Mouse (Mus musculus) midbrain, embryonic 15.5 days (tissue): ENCODE data around the gene Ldhc. TPM values are rescaled to one million over a fixed set of nuclear protein-coding genes. Genes with fewer than 3 reads are reported as not detected.
"Not testable (repeated sequence)": the region's sequence is repeated elsewhere in the genome, so short reads cannot be mapped to it uniquely, and the experiment has no call there.

ENCODE experiments used
- ATAC-seq: fragments of 200-750 bp; cut with Nextera tagmentation; replicated peaks from 2 replicates; pipeline ENCODE4 v1.8.0; 2017; ENCODE audit warnings: moderate TSS enrichment
- H3K27ac ChIP-seq: fragments of 300-500 bp; sonication (generic); 2 replicates; pipeline ENCODE4 v1.5.1; 2015; ENCODE audit warnings: mild to moderate bottlenecking, inconsistent platforms
- H3K27me3 ChIP-seq: fragments of 300-500 bp; sonication (generic); replicated peaks from 2 replicates; pipeline ENCODE4 v1.6.1; 2015; ENCODE audit warnings: inconsistent platforms
- H3K36me3 ChIP-seq: fragments of 300-500 bp; sonication (generic); replicated peaks from 2 replicates; pipeline ENCODE4 v1.6.1; 2015; ENCODE audit warnings: inconsistent platforms
- H3K4me1 ChIP-seq: fragments of 300-500 bp; sonication (generic); 2 replicates; pipeline ENCODE4 v1.6.1; 2015; ENCODE audit warnings: inconsistent platforms
- H3K4me2 ChIP-seq: fragments of 300-500 bp; sonication (generic); 2 replicates; pipeline ENCODE4 v1.6.1; 2015; ENCODE audit warnings: inconsistent platforms, mild to moderate bottlenecking, moderate library complexity
- H3K4me3 ChIP-seq: fragments of 300-500 bp; sonication (generic); 2 replicates; pipeline ENCODE4 v1.5.1; 2015; ENCODE audit warnings: mild to moderate bottlenecking, inconsistent platforms
- H3K9ac ChIP-seq: fragments of 300-500 bp; sonication (generic); 2 replicates; pipeline ENCODE4 v1.6.1; 2015; ENCODE audit warnings: mild to moderate bottlenecking, inconsistent platforms
- H3K9me3 ChIP-seq: fragments of 300-500 bp; sonication (generic); 2 replicates; pipeline ENCODE4 v1.6.1; 2016; ENCODE audit warnings: inconsistent platforms
- WGBS: fragments of 180-500 bp; shearing (Covaris S2); methylation state at CpG from one replicate; pipeline ENCODE4 v1.1.7; 2015; ENCODE audit warnings: mixed read lengths; 5-methylcytosine and 5-hydroxymethylcytosine counted together
- polyA plus RNA-seq: library from polyadenylated mRNA; unstranded; fragments of >200 nt; fragmentation: Nextera tagmentation; extraction: Ambion mirVana; gene quantifications from 2 replicates; pipeline ENCODE4 v1.2.1, GENCODE M21; 2015

The Ldhc gene
- polyA plus RNA-seq, 1 experiment from 2014 or later, result 0.15 TPM

- Histone ChIP-seq H3K27me3 (no peaks in the 10 kb centered on the region), H3K36me3 (0 out of 2 replicates have a peak, but pooled peaks cover 1% of the 10 kb centered on the region), H3K4me1 (no peaks in the 10 kb centered on the region), H3K27ac (no peak overlapping the region), H3K9ac (no peak overlapping the region), H3K4me2 (no peak overlapping the region), H3K4me3 (no peak overlapping the region), H3K9me3 (no peaks in the 10 kb centered on the region)
- ATAC-seq, result no peak
- 96% methylated on average over 5 of the region's 5 CpGs for WGBS
Measured at GRCm38 (mm10) chr7:46879851-46880250, 18.8 kb downstream of the Ldhc start.

GRCm38 (mm10) chr7:46880992-46881391 lies 20.0 kb downstream of the Ldhc start:
- Histone ChIP-seq H3K4me3 (no peak overlapping the region), H3K9me3 (no peaks in the 10 kb centered on the region), H3K36me3 (peaks cover 11% of the 10 kb centered on the region; the same call in 1 of the 2 replicates), H3K4me2 (no peak overlapping the region), H3K9ac (no peak overlapping the region), H3K27me3 (no peaks in the 10 kb centered on the region), H3K4me1 (no peaks in the 10 kb centered on the region), H3K27ac (no peak overlapping the region)
- 100% methylated on average over 2 of the region's 2 CpGs for WGBS
- ATAC-seq, result no peak

- WGBS, result 87% methylated on average over 8 of the region's 8 CpGs
- not testable (repeated sequence) for H3K27ac ChIP-seq, H3K27me3 ChIP-seq, H3K9ac ChIP-seq, H3K4me1 ChIP-seq, H3K4me3 ChIP-seq, ATAC-seq, H3K9me3 ChIP-seq, H3K4me2 ChIP-seq
- peaks cover 19% of the 10 kb centered on the region for H3K36me3 ChIP-seq
Measured at GRCm38 (mm10) chr7:46881941-46882340, 20.9 kb downstream of the Ldhc start.

DNA sequence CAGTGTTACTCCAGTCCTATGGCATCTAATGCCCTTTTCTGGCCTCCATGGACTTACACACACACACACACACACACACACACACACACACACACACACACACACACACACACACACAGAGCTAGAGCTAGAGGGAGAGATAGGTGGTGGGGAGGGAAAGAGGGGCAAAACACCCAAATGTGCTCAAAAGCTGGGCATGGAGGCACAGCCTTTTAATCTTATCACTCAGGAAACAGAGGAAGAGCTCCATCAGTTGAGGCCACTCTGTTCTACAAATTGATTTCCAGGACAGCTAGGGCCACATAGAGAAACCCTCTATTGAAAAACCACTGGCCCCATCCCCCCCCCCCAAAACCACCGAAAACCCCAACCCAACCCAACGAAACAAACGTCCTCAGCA lies 22.3 kb downstream of the Ldhc start:
- Histone ChIP-seq H3K27me3 (no peaks in the 10 kb centered on the region), H3K9ac (no peak overlapping the region), H3K4me2 (no peak overlapping the region), H3K4me3 (no peak overlapping the region), H3K27ac (no peak overlapping the region), H3K4me1 (no peaks in the 10 kb centered on the region), H3K9me3 (no peaks in the 10 kb centered on the region), H3K36me3 (peaks cover 29% of the 10 kb centered on the region)
- WGBS, result 81% methylated on average over 3 of the region's 3 CpGs
- no peak for ATAC-seq

GRCm38 (mm10) chr7:46895511-46895910 lies 34.5 kb downstream of the Ldhc start:
- H3K27me3 ChIP-seq, result no peaks in the 10 kb centered on the region
- no peak for ATAC-seq
- no peak overlapping the region for H3K27ac ChIP-seq
- H3K9me3 ChIP-seq, result no peaks in the 10 kb centered on the region
- peaks cover 58% of the 10 kb centered on the region for H3K36me3 ChIP-seq
- no peak overlapping the region for H3K4me3 ChIP-seq
- no peak overlapping the region for H3K9ac ChIP-seq
- no peaks in the 10 kb centered on the region for H3K4me1 ChIP-seq
- no peak overlapping the region for H3K4me2 ChIP-seq
- 95% methylated on average over 3 of the region's 3 CpGs for WGBS

DNA sequence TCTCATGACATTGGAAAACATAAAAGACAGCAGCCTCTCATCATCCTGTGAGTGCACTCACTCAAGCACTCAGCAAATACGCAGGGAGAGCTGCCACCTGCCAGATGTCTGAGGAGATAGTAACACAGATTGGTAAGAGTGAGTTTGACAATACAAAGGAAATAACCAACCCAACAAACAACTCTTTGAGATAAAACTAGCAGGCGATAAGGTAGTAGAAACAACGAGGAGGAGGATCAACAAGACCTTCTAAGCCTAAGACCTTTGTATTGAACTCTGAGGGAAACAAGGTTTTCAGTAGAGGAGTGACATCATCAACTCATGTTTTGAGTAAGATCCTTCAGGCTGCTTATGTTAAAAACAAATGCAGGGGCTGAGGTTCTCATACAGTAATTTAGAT lies 38.3 kb downstream of the Ldhc start:
- Histone ChIP-seq H3K4me1 (no peaks in the 10 kb centered on the region), H3K4me3 (no peak overlapping the region), H3K36me3 (peaks cover 53% of the 10 kb centered on the region), H3K4me2 (no peak overlapping the region), H3K27me3 (no peaks in the 10 kb centered on the region), H3K9ac (no peak overlapping the region), H3K27ac (no peak overlapping the region), H3K9me3 (no peaks in the 10 kb centered on the region)
- 96% methylated on average over 3 of the region's 3 CpGs for WGBS
- no peak for ATAC-seq

- Histone ChIP-seq H3K4me1 (peaks cover 4% of the 10 kb centered on the region; the same call in 1 of the 2 replicates), H3K4me2 (no peak overlapping the region), H3K36me3 (peaks cover 56% of the 10 kb centered on the region), H3K27me3 (no peaks in the 10 kb centered on the region), H3K4me3 (no peak overlapping the region), H3K9me3 (no peaks in the 10 kb centered on the region), H3K9ac (no peak overlapping the region), H3K27ac (no peak overlapping the region)
- ATAC-seq, result no peak
- 97% methylated on average over 3 of the region's 3 CpGs for WGBS
Measured at GRCm38 (mm10) chr7:46911250-46911649, 50.2 kb downstream of the Ldhc start.

DNA sequence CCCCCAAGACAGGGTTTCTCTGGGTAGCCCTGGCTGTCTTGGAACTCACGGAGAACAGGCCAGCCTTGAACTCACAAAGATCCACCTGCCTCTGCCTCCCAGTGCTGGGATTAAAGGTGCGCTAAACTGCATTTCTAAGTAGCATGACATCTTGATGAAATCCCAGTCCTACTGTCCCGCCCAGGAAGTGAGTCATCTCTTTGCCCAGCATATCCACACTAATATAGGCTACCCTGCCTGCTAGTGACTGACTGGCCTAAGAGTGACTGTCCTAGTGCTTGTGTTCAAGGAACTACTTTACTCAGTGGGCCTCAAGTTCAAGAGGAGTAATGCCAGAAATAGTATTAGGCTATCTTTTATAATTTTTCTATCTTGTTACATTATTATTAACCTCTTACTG lies 55.4 kb downstream of the Ldhc start:
- Histone ChIP-seq H3K9ac (no peak overlapping the region), H3K4me2 (no peak overlapping the region), H3K4me1 (peaks cover 30% of the 10 kb centered on the region), H3K36me3 (peaks cover 11% of the 10 kb centered on the region), H3K27ac (no peak overlapping the region), H3K27me3 (no peaks in the 10 kb centered on the region), H3K4me3 (no peak overlapping the region), H3K9me3 (no peaks in the 10 kb centered on the region)
- ATAC-seq, result no peak
- 93% methylated on average over 3 of the region's 3 CpGs for WGBS

GRCm38 (mm10) chr7:46918678-46919371 lies 57.8 kb downstream of the Ldhc start:
- WGBS, result 19% methylated on average over 13 of the region's 13 CpGs
- Histone ChIP-seq H3K27me3 (no peaks in the 10 kb centered on the region), H3K9ac (peak overlapping the region; percentile 95), H3K4me1 (peaks cover 30% of the 10 kb centered on the region), H3K36me3 (no peaks in the 10 kb centered on the region; the same call in 1 of the 2 replicates), H3K4me3 (peak overlapping the region; percentile 100), H3K27ac (peak overlapping the region; percentile 95), H3K9me3 (no peaks in the 10 kb centered on the region), H3K4me2 (peak overlapping the region; percentile 78)
- no peak for ATAC-seq

- Histone ChIP-seq H3K4me2 (peak within 1 kb of the TSS; percentile 78), H3K4me1 (peaks cover 30% of the 10 kb centered on the region), H3K27me3 (no peaks in the 10 kb centered on the region), H3K9ac (peak within 1 kb of the TSS; percentile 95), H3K9me3 (no peaks in the 10 kb centered on the region), H3K27ac (peak within 1 kb of the TSS; percentile 95), H3K36me3 (no peaks in the 10 kb centered on the region; the same call in 1 of the 2 replicates), H3K4me3 (peak within 1 kb of the TSS; percentile 100)
- under 1% methylated on average over 71 of the region's 75 CpGs for WGBS
- ATAC-seq, result peak; percentile 95
Measured at GRCm38 (mm10) chr7:46919551-46920176, 58.7 kb downstream of the Ldhc start, which contains the start of gene Tsg101. TSS of gene Tsg101 (minus strand) at chr7:46919969.

GRCm38 (mm10) chr7:46922075-46922474 lies 61.1 kb downstream of the Ldhc start:
- no peak for ATAC-seq
- WGBS, result 82% methylated on average over 4 of the region's 4 CpGs
- Histone ChIP-seq H3K36me3 (no peaks in the 10 kb centered on the region), H3K4me2 (no peak overlapping the region), H3K9ac (no peak overlapping the region), H3K4me3 (no peak overlapping the region), H3K4me1 (peaks cover 23% of the 10 kb centered on the region), H3K27me3 (no peaks in the 10 kb centered on the region), H3K9me3 (no peaks in the 10 kb centered on the region), H3K27ac (no peak overlapping the region)
